Mouse (Mus musculus) thymus, adult 2 months (tissue): ENCODE results near the gene Pycr1. TPM values are rescaled to one million over a fixed set of nuclear protein-coding genes. Genes with fewer than 3 reads are reported as not detected.

ENCODE experiments used
- DNase-seq: peaks from one replicate; pipeline ENCODE4 v3.0.0; 2021
- H3K27ac ChIP-seq: fragments of 200-500 bp; 2 replicates; pipeline ENCODE4 v1.5.1; 2012; ENCODE audit warnings: low read length, control low read depth; ENCODE audit not compliant: control insufficient read depth, insufficient read depth
- H3K27me3 ChIP-seq: fragments of 200-500 bp; 2 replicates; pipeline ENCODE4 v1.6.1; 2012; ENCODE audit warnings: mild to moderate bottlenecking, low read length, moderate library complexity, mixed read lengths; ENCODE audit not compliant: control insufficient read depth, insufficient read depth
- H3K36me3 ChIP-seq: fragments of 200-500 bp; 2 replicates; pipeline ENCODE4 v1.6.1; 2012; ENCODE audit warnings: mild to moderate bottlenecking, low read length, moderate library complexity; ENCODE audit not compliant: control insufficient read depth, insufficient read depth
- H3K4me1 ChIP-seq: fragments of 200-500 bp; replicated peaks from 2 replicates; pipeline ENCODE4 v1.6.1; 2012; ENCODE audit warnings: low read length; ENCODE audit not compliant: control insufficient read depth, insufficient read depth
- H3K4me3 ChIP-seq: fragments of 200-500 bp; 2 replicates; pipeline ENCODE4 v1.5.1; 2012; ENCODE audit warnings: mild to moderate bottlenecking, low read length, control low read depth, moderate library complexity; ENCODE audit not compliant: control insufficient read depth, insufficient read depth
- CTCF ChIP-seq: fragments of 200-500 bp; IDR thresholded peaks from 2 replicates; pipeline ENCODE4 v1.5.1; 2012; ENCODE audit warnings: mild to moderate bottlenecking, control low read depth, low read length, moderate library complexity, borderline replicate concordance; ENCODE audit not compliant: control insufficient read depth, poor library complexity, insufficient read depth; ENCODE audit errors: extremely low read depth
- POLR2A ChIP-seq: fragments of 200-500 bp; IDR thresholded peaks from 2 replicates; pipeline ENCODE4 v1.6.1; 2012; ENCODE audit warnings: mild to moderate bottlenecking, low read length, control low read depth, moderate library complexity; ENCODE audit not compliant: control insufficient read depth, poor library complexity, insufficient read depth; ENCODE audit errors: extremely low read depth
- WGBS: fragments of 180-500 bp; shearing (Covaris S2); methylation state at CpG from one replicate; pipeline ENCODE4 v1.1.7; 2018; 5-methylcytosine and 5-hydroxymethylcytosine counted together
- polyA plus RNA-seq: library from polyadenylated mRNA; depleted of rRNA; stranded (reverse); fragments of >200 nt; gene quantifications from 2 replicates; pipeline ENCODE4 v1.2.3, GENCODE M21; 2012

Gene Pycr1
- polyA plus RNA-seq, 1 experiment = 3.4 TPM

DNA sequence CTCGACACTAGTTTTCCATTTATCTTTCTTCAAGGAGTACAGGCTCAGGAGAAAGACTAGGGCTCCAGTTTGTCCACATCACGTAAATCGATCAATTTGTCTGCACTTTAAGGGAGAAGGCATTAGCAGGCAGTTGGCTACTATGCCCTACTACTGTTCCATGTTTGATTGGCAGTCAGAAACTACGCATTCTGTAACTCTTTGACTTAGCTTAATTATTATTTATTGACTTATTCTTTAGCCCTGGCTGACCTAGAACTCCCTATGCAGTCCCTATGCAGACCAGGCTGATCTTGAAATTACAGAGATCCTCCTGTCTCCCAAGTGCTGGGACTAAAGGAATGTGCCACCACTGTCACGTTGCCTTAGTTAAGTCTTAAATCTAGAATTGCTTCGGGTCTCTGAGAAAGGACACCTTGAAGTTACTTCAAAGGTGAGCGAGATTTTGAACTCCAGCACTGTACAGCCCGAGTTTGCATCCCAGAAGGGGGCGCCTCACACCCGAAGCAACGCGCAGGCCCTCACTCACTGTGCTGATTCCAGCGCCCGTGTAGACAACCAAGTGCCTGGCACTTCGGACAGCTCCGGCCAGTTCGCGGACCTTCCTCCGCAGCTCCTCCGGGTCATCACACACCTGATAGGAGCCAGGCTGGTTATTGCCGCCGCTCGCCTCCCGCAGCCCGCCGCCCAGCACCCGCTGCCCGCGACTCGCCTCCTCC, 19.4 kb downstream of the Pycr1 start:
- H3K27me3 ChIP-seq = no peaks in the 10 kb centered on the region
- TF ChIP-seq CTCF = peak; percentile 75; the same call in 1 of the 2 replicates
- TF ChIP-seq POLR2A = no peak
- peaks cover 26% of the 10 kb centered on the region for H3K36me3 ChIP-seq
- H3K4me1 ChIP-seq = peaks cover 40% of the 10 kb centered on the region
- H3K4me3 ChIP-seq = peak overlapping the region; percentile 72
- WGBS = 13% methylated on average over 30 of the region's 30 CpGs
- 0 out of 2 replicates have a peak overlapping the region, but pooled peaks have one; percentile 17 for H3K27ac ChIP-seq
- DNase-seq = peak; percentile 84

DNA sequence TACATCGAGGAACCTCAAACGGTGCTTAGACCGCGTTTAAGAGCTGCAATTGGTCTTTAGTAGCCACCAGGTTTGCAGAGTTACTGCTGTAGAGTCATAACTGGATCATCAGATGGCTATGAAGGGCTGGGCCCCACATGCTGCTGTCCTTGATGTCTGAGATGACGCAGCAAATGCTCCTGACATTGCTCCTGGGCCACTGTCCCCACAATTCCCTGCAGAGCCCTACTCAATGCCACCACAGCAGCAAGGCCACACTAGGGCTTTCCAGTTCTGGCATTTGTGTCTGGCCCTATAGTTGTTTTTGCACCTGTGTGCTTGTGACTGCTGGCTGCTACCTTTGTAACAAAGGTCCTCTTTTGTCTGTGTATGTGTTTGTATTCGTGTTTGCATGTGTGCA, 20.8 kb downstream of the Pycr1 start:
- no peaks in the 10 kb centered on the region for H3K27me3 ChIP-seq
- no peak for DNase-seq
- no peak overlapping the region for H3K27ac ChIP-seq
- H3K36me3 ChIP-seq = peaks cover 32% of the 10 kb centered on the region
- peaks cover 34% of the 10 kb centered on the region for H3K4me1 ChIP-seq
- TF ChIP-seq POLR2A (no peak), CTCF (no peak)
- no peak overlapping the region for H3K4me3 ChIP-seq
- 95% methylated on average over 6 of the region's 6 CpGs for WGBS

DNA sequence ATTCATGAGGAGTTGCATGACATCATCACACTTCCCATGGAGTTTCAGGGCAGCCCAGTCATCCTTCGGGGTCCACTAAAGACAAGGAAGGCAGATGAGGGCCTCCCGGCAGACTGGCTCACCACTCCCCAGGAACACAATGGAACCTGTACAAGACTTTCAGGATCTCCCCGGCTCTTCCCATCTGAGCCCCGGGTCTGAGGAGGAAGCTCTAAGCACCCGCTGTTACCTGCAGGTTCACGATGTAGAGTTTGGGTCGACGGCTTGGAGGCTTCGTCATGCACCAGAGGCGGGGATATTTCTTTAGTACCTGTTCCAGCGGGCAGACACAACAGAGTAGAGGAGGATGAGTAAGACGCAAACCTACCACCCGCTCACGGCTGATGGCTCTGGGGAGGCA, 23.4 kb downstream of the Pycr1 start:
- WGBS = 96% methylated on average over 14 of the region's 14 CpGs
- Histone ChIP-seq H3K4me3 (no peak overlapping the region), H3K27ac (no peak overlapping the region), H3K4me1 (peaks cover 20% of the 10 kb centered on the region), H3K36me3 (peaks cover 32% of the 10 kb centered on the region), H3K27me3 (no peaks in the 10 kb centered on the region)
- DNase-seq = no peak
- TF ChIP-seq CTCF (no peak), POLR2A (no peak)

DNA sequence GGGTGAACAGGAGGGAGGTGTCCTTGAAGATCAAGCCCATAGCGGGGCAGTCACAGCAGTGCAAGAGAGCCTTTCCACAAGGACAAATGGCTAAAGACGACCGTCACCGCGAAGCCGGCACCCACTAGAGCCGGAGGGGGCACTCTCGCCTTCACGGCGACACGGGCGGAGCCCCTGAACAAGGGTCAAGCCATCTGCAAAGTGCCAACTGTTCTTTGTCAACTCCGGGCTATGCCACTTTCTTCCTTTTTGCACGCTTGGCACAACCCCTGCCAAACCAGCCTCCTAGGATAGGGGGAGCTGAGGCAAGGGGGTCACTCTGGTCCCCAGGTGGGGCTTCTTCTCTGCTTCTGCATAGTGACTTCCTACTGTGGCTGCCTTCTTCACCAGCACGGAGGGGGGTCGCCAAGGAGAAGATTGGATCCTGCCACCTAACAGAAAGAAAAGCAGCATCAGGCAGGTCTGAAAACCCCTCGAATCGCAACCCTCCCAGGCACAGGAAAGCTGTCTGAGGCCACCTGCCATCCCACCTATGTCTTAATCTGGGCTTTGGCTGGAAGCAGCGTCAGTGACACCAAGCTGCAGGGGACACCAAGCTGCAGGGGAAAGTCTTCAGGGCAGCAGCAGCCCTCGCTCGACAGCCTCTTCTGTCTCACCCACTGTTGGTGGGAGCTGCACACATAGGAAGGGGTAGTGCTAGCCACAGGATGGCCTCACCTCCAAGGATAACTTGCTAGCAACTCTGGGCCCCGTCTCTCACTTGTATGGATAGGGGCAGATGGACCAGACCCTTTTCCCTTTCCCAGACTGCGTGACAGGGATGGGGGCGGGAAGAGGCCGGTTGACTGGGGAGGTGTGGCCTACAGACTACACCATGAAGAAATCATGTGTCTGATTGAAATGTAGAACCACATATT, 24.7 kb downstream of the Pycr1 start:
- no peak for DNase-seq
- Histone ChIP-seq H3K4me3 (no peak overlapping the region), H3K4me1 (peaks cover 18% of the 10 kb centered on the region), H3K36me3 (peaks cover 32% of the 10 kb centered on the region), H3K27ac (no peak overlapping the region), H3K27me3 (no peaks in the 10 kb centered on the region)
- TF ChIP-seq CTCF = no peak
- no peak for TF ChIP-seq POLR2A
- WGBS = 98% methylated on average over 25 of the region's 25 CpGs

DNA sequence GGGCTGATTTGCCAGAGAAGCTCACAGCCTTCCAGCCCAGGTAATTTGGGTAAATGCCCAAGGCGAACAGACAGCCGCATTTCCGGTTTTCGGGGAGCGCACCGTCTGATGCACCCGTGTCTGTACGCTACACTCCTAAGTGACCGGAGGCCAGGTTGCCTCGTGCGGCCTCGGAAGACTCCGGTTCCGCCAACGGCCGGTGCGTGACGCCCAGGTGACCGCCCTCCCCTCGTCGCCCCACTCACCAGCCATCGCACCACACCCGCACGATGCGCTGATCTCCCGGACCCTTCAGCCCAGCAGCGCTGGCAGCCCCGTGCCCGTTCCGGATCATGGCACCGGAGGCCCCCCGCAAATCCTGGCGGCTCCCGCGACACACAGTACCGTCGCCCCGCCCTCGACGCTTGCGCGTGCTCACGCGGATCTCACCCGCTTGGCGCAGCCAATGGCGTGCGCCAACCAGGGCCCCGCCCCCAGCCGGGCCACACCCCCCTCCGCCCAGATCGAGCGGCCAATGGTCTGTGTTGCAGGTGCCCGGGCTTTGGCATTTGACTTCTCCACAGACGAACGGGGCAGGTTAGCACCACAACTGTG, 26.0 kb downstream of the Pycr1 start, which contains the start of gene Pcyt2:
Gene Pcyt2 (minus strand): TSS at position 418 of the 594 bp plus-strand sequence.
- TF ChIP-seq CTCF (no peak), POLR2A (peak; percentile 68; the same call in 1 of the 2 replicates)
- Histone ChIP-seq H3K4me1 (peaks cover 11% of the 10 kb centered on the region), H3K27ac (no peak within 1 kb of the TSS), H3K4me3 (peak within 1 kb of the TSS; percentile 73), H3K27me3 (no peaks in the 10 kb centered on the region), H3K36me3 (peaks cover 25% of the 10 kb centered on the region)
- under 1% methylated on average over 56 of the region's 56 CpGs for WGBS
- DNase-seq = peak; percentile 92
